Mouse (Mus musculus) T-helper 17 cell (primary cell): ENCODE measurements around the gene Entpd1.

Experiments
- in situ Hi-C, 2 experiments: fragments of 300-600 bp; cut with MboI, MseI; formaldehyde crosslinking; loops; 1 replicate in 1 of 2; 2 replicates in 1 of 2; pipeline ENCODE4 v1.15.1; 2025; ENCODE audit warnings: high pct_unique_total_duplicates in 2 of 2

The Entpd1 gene

DNA sequence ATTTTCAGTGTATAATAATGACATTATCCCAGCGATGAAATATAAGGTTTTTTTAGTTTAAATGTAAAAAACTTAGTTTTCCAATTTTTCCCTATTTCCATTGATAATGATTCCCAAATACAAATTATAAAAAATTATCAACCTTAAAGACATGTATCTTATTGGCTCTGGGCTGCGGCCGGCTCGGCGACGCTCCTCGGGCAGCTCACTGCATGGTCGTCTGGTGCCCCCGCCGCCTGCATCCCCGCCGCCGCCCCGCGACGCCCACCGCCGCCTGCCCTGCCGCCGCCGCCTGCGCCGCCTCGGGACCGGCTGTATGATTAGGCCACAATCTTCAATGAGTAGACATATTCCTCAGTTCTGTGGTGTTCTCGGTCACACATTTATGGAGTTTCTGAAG is 9.4 kb downstream of the Entpd1 start:
- in situ Hi-C loops, result loop anchor here in 1 of 2 experiments (5.0 kb wide), 1 partner anchor 59 kb away; no protein-coding TSS in a partner anchor

- in situ Hi-C loops, result no loop called here
Measured at GRCm38 (mm10) chr19:40625935-40626334, 13.8 kb downstream of the Entpd1 start.

- in situ Hi-C loops, result no loop called here
Measured at GRCm38 (mm10) chr19:40628950-40629349, 16.8 kb downstream of the Entpd1 start.

GRCm38 (mm10) chr19:40630096-40630495 is 17.9 kb downstream of the Entpd1 start:
- in situ Hi-C loops, result no loop called here

DNA sequence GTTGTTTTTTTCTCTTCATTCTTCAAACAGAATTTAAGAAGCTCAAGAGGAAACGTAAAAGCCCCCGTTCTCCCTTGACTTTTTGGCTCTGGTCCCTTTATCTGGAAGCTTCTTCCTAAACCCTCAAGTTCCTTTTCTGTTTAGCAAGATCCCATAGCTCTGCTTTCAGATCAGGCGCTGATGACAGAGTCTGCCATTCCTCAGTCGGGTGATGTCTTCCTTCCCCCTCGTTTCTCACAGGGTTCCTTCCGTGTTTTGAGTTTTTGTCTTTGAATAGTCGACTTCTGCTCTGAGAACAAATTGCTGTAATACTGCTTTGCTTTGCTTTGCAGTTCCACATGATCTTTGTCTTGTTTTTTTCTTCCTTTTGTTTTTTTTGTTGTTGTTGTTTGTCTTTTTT is 18.4 kb downstream of the Entpd1 start:
- in situ Hi-C loops, result no loop called here

DNA sequence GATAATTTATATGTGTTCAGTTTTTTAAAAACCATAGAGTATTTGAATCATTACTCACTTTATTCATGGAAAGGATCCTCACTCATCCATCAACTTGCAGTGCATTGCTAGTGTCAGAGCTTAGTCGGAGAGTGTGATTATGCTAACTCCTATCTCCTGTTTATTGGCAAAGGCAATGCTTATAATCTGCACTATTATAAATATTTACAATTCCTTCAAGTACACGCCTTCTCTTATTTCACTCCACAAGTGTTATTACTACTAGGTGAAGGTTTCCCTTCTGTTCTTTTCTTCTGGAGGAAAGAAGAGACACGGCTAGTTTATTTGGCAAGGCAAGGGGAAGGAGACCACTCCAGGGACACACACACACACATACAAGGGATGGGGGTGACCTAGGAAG is 20.0 kb downstream of the Entpd1 start:
- in situ Hi-C loops, result no loop called here

DNA sequence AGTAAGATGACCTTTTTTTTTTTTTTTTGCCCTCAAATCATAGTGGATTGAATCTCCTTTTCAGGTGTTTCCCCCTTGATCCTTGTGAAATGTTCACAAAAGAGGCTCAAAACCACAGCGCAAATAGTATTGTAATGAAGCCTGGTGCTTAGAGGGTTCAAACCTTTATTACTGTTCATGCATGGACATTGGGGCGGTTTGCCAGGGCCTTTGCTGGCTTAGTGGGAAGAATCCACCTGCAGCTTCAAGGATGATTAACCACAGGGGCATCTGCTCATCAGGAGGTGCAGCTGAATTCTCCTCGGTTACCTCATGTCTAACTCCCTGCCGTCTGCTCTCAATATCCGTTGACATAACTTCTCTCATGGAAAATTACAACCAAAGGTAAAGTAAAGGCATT is 20.5 kb downstream of the Entpd1 start:
- in situ Hi-C loops, result no loop called here

- in situ Hi-C loops, result no loop called here
Measured at GRCm38 (mm10) chr19:40633144-40633543, 21.0 kb downstream of the Entpd1 start.

DNA sequence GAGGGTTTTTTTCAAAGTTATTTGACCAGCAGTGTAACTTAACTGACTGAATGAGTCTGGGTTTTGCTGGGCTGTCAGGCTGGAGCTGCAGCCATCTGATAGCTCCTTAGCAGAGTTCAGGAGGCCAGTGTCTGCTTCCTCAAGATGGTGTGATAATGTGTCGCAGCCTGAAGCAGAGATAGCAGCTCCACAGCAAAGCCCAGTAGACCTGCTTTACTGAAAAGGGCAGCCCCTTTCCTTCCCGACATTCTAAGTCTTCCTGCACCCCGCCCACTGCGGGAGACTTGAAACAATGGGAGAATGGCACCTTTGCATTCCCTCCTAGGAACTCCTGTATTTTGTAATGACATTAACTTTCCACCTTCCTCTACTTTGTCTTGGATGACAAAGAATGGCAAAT is 24.9 kb downstream of the Entpd1 start:
- in situ Hi-C loops, result no loop called here

- in situ Hi-C loops, result no loop called here
Measured at GRCm38 (mm10) chr19:40637601-40638000, 25.4 kb downstream of the Entpd1 start.

DNA sequence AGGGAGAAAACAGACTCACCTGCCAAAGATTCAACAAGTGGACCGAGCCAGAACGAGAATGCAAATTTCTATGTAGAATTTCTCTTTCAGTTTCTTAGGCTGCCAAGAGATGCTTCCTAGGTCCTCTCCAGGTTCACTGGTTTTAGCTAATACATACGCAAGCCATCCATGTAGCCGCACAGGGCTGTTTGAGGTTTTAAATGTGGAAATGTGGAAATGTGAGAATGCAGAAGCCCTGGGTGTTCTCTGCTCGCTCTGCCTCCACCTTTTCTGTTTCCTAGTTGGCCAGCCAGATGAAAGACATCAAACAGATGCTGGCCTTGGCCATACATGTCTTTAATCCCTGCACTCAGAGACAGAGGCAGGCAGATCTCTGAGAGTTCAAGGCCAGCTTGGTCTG is 26.4 kb downstream of the Entpd1 start:
- in situ Hi-C loops, result no loop called here

DNA sequence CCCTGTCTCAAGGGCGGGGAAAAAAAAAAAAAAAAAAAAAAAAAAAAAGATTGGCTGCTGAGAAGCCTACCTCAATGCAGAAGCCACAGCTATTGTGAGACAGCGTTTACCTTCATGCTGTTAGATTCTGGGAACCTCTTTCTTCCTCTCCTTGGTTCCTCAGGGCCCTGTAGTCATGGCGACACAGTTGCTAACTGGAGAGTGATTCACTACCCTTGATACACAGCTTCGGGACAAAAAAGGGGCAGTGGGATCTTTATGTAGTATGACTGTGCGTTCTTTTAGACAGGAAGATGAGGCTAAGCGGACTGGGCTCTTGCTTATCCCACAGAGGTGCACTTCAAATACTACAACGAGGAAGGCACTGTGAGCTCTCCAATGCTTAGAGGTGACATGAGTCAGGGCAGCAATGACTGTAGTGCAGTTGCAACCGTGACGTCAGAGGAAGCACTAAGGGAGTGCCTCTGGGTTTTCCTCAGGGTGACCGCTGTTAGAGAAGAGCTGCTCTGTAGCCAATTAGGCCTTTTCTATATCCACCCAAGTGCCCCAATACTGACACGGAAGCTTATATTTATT is 27.7 kb downstream of the Entpd1 start:
- in situ Hi-C loops, result no loop called here

DNA sequence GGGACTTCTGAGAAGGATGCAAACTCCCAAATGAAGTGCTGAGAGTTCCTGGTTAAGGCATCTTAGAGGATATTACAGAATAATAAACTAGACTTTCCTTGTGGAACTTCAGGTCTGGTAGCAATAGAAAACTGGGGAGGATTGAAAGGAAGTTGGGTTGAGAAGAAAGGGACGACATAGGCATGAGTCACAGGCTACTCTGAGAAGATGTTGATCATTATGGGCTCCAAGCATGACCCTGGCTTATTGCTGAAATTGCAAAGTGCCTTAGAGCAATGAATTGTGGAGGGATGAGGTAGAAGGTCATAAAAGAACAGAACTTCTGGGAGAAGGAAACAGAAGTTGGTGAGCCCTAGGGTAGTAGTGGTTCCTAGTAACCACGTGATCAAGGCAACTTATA is 28.6 kb downstream of the Entpd1 start:
- in situ Hi-C loops, result no loop called here

- in situ Hi-C loops, result no loop called here
Measured at GRCm38 (mm10) chr19:40643846-40644245, 31.7 kb downstream of the Entpd1 start.

DNA sequence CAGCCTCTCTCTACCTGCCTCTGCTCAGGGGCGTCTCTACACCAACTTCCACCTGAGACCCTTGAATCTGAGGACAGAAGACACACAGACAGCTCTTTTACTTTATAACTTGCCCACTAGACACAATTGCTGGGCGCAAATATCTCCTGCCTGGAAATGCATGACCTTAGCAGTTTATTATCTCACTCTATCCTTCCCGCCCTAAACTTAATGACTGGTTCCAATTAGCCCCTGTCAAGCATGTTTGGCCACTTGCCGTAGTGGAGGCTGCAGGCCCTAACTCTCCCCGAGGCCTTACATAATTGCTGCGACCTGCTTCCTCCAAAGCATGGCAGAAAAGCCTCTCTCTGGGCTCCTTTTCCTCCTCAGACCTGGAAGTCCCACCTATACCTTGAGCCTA is 34.2 kb downstream of the Entpd1 start:
- in situ Hi-C loops, result no loop called here

- in situ Hi-C loops, result no loop called here
Measured at GRCm38 (mm10) chr19:40647319-40648158, 35.4 kb downstream of the Entpd1 start.

DNA sequence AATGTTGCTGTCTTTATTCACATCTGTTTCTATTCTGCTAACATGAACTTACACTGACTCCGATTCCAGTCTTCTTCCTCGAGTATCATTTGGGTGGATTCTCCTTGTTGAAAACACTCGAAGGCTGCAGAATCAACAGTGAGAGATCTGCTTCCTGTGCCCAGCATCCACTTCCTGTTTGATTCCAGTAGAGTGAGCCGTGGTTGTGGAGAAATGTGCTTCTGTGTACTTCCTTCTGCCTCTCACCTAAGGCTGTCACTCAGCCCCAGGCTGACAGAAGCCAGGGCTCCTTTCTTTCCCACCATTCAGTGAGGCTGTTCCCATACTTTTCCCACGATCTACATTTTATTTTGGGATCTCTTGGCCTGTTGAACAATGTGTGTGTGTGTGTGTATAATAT is 37.9 kb downstream of the Entpd1 start:
- in situ Hi-C loops, result no loop called here

DNA sequence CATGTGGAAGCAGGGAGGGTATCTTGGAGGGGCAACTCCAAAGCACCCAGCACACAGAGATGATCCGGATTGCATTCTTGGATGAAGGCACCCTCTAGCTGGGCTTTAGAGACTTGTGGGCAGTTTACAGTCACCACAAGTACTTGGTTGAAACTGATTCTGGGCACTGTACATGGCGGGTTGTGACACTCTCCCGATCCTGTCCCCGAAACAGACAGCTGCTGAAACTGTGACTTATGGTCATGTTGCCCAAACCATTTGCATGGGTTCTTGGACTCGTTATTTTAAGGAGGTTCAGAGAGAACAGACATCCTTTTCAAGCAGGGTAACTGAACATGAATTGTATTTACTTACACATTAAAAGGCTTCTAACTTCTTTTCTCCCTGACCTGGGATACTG is 44.0 kb downstream of the Entpd1 start:
- in situ Hi-C loops, result no loop called here

DNA sequence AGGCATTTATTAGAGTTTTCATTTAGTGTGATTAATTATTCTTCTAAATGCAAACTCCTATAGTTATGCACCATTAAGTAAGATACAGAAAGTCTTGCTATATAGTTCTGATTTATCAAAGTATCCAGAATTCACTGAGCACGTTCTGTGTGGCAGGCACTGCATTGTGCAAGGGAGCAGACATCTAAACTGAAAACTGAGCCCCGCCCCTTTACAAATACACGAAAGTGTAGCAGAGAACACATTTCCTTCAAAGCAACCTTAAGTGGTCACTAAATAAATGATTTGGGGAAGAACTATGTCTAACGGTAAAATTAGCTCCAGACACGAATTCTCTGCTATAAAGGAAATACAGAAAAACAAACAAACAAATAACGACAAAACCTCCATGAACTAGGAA is 46.1 kb downstream of the Entpd1 start:
- in situ Hi-C loops, result no loop called here

DNA sequence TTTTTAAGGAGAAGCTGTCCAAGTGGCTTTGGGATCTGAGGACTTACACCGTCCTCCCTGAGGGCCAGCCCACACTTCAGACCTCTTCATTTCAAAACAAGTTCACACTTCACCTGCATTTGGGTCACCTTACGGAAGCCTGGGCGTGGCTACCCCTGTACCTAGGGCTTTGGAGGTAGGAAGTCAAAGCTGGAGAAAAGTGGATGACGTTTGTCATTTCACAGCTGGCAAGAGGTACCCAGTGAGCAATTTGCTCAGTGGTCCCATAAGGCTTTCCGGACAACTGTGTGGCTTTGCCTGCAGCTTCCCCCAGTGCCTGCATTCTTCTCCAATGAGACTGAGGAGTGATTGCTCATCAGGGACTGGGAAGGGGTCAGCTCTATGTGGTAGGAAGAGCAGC is 46.8 kb downstream of the Entpd1 start:
- in situ Hi-C loops, result no loop called here

- in situ Hi-C loops, result loop anchor here in 1 of 2 experiments (10.0 kb wide), 1 partner anchor 1865 kb away; no protein-coding TSS in a partner anchor
Measured at GRCm38 (mm10) chr19:40659651-40660478, 47.7 kb downstream of the Entpd1 start.

- in situ Hi-C loops, result loop anchor here in 1 of 2 experiments (10.0 kb wide), 1 partner anchor 1864 kb away; no protein-coding TSS in a partner anchor
Measured at GRCm38 (mm10) chr19:40660510-40660909, 48.3 kb downstream of the Entpd1 start.
